Mouse (Mus musculus) stomach, embryonic 14.5 days (tissue): ENCODE measurements around the gene Fbxo17. TPM values are rescaled to one million over a fixed set of nuclear protein-coding genes. Genes with fewer than 3 reads are reported as not detected.
"Not testable (repeated sequence)": the region's sequence is repeated elsewhere in the genome, so short reads cannot be mapped to it uniquely, and the experiment has no call there.

ENCODE experiments used
- ATAC-seq: fragments of 200-750 bp; cut with Nextera tagmentation; 2 replicates; pipeline ENCODE4 v1.8.0; 2017; ENCODE audit warnings: low read depth, moderate TSS enrichment; ENCODE audit not compliant: insufficient number of reproducible peaks, insufficient read depth, low FRiP score
- H3K27ac ChIP-seq: fragments of 300-500 bp; sonication (generic); 2 replicates; pipeline ENCODE4 v1.5.1; 2014; ENCODE audit warnings: mild to moderate bottlenecking, low read length, moderate library complexity, mixed read lengths
- H3K27me3 ChIP-seq: fragments of 300-500 bp; sonication (generic); 2 replicates; pipeline ENCODE4 v1.6.1; 2014; ENCODE audit warnings: low read length, control low read depth, mixed read lengths; ENCODE audit not compliant: control insufficient read depth, insufficient read depth
- H3K36me3 ChIP-seq: fragments of 300-500 bp; sonication (generic); 2 replicates; pipeline ENCODE4 v1.6.1; 2014; ENCODE audit warnings: mild to moderate bottlenecking, control low read depth, low read length, moderate library complexity, mixed read lengths; ENCODE audit not compliant: control insufficient read depth, insufficient read depth
- H3K4me1 ChIP-seq: fragments of 300-500 bp; sonication (generic); 2 replicates; pipeline ENCODE4 v1.6.1; 2014; ENCODE audit warnings: low read length, control low read depth, mixed read lengths; ENCODE audit not compliant: control insufficient read depth, insufficient read depth
- H3K4me2 ChIP-seq: fragments of 300-500 bp; sonication (generic); replicated peaks from 2 replicates; pipeline ENCODE4 v1.6.1; 2014; ENCODE audit warnings: low read depth, low read length, control low read depth
- H3K4me3 ChIP-seq: fragments of 300-500 bp; sonication (generic); 2 replicates; pipeline ENCODE4 v1.5.1; 2014; ENCODE audit warnings: low read depth, low read length, control low read depth
- H3K9ac ChIP-seq: fragments of 300-500 bp; sonication (generic); replicated peaks from 2 replicates; pipeline ENCODE4 v1.6.1; 2014; ENCODE audit warnings: low read depth, mild to moderate bottlenecking, control low read depth, low read length, moderate library complexity, mixed read lengths
- H3K9me3 ChIP-seq: fragments of 300-500 bp; sonication (generic); 2 replicates; pipeline ENCODE4 v1.6.1; 2016; ENCODE audit warnings: low read depth, low read length, control low read depth; ENCODE audit not compliant: control insufficient read depth
- WGBS: fragments of 180-500 bp; shearing (Covaris S2); extraction: QIAGEN DNeasy Blood & Tissue Kit; methylation state at CpG from one replicate; pipeline ENCODE4 v1.1.7; 2014; 5-methylcytosine and 5-hydroxymethylcytosine counted together
- polyA plus RNA-seq: library from polyadenylated mRNA; unstranded; fragments of >200 nt; fragmentation: Nextera tagmentation; extraction: Ambion mirVana; gene quantifications from 2 replicates; pipeline ENCODE4 v1.2.1, GENCODE M21; 2014

Fbxo17 gene
- 9.5 and 12.1 TPM in 2 replicates for polyA plus RNA-seq

- peak; percentile 73 for ATAC-seq
- Histone ChIP-seq H3K9ac (peak within 1 kb of the TSS; percentile 45), H3K36me3 (no peaks in the 10 kb centered on the region), H3K9me3 (no peaks in the 10 kb centered on the region), H3K4me1 (peaks cover 13% of the 10 kb centered on the region; the same call in 1 of the 2 replicates), H3K27me3 (no peaks in the 10 kb centered on the region), H3K27ac (peak within 1 kb of the TSS; percentile 55; the same call in 1 of the 2 replicates), H3K4me3 (peak within 1 kb of the TSS; percentile 43), H3K4me2 (peak within 1 kb of the TSS; percentile 76)
- WGBS: 1% methylated on average over 36 of the region's 36 CpGs
Observed at GRCm38 (mm10) chr7:28716590-28717281, at the start of gene Fbxo17. Fbxo17 (plus strand) TSS chr7:28716804.

- no peak for ATAC-seq
- Histone ChIP-seq H3K9ac (no peak overlapping the region), H3K9me3 (no peaks in the 10 kb centered on the region), H3K36me3 (no peaks in the 10 kb centered on the region), H3K4me3 (no peak overlapping the region), H3K27me3 (no peaks in the 10 kb centered on the region), H3K27ac (no peak overlapping the region), H3K4me2 (no peak overlapping the region), H3K4me1 (0 out of 2 replicates have a peak, but pooled peaks cover 2% of the 10 kb centered on the region)
- 59% methylated on average over 4 of the region's 4 CpGs for WGBS
Observed at GRCm38 (mm10) chr7:28671172-28671571, 45.4 kb upstream of the Fbxo17 start.

- Histone ChIP-seq H3K27ac (no peak overlapping the region), H3K9ac (no peak overlapping the region), H3K4me2 (no peak overlapping the region), H3K4me3 (no peak overlapping the region), H3K4me1 (no peaks in the 10 kb centered on the region), H3K27me3 (no peaks in the 10 kb centered on the region), H3K9me3 (no peaks in the 10 kb centered on the region), H3K36me3 (no peaks in the 10 kb centered on the region)
- ATAC-seq: no peak
- 82% methylated on average over 5 of the region's 5 CpGs for WGBS
Observed at GRCm38 (mm10) chr7:28672276-28672675, 44.3 kb upstream of the Fbxo17 start.

GRCm38 (mm10) chr7:28672786-28673185, 43.8 kb upstream of the Fbxo17 start:
- 55% methylated on average over 5 of the region's 5 CpGs for WGBS
- not testable (repeated sequence) for H3K36me3 ChIP-seq, ATAC-seq, H3K27me3 ChIP-seq, H3K9me3 ChIP-seq, H3K4me2 ChIP-seq, H3K4me1 ChIP-seq, H3K9ac ChIP-seq, H3K27ac ChIP-seq, H3K4me3 ChIP-seq

- H3K4me3 ChIP-seq: no peak overlapping the region
- no peaks in the 10 kb centered on the region for H3K27me3 ChIP-seq
- H3K27ac ChIP-seq: no peak overlapping the region
- no peaks in the 10 kb centered on the region for H3K4me1 ChIP-seq
- H3K36me3 ChIP-seq: no peaks in the 10 kb centered on the region
- no peaks in the 10 kb centered on the region for H3K9me3 ChIP-seq
- no peak overlapping the region for H3K4me2 ChIP-seq
- no peak for ATAC-seq
- H3K9ac ChIP-seq: no peak overlapping the region
- WGBS: 72% methylated on average over 9 of the region's 9 CpGs
Observed at GRCm38 (mm10) chr7:28674994-28675393, 41.6 kb upstream of the Fbxo17 start.

- Histone ChIP-seq H3K36me3 (no peaks in the 10 kb centered on the region), H3K27ac (no peak overlapping the region), H3K4me3 (no peak overlapping the region), H3K4me1 (no peaks in the 10 kb centered on the region), H3K9me3 (no peaks in the 10 kb centered on the region), H3K9ac (no peak overlapping the region), H3K27me3 (no peaks in the 10 kb centered on the region), H3K4me2 (no peak overlapping the region)
- WGBS: 40% methylated on average over 11 of the region's 11 CpGs
- ATAC-seq: no peak
Observed at GRCm38 (mm10) chr7:28675746-28676145, 40.9 kb upstream of the Fbxo17 start.

GRCm38 (mm10) chr7:28676811-28677541, 39.6 kb upstream of the Fbxo17 start:
- ATAC-seq: no peak
- no peak overlapping the region for H3K9ac ChIP-seq
- H3K27me3 ChIP-seq: no peaks in the 10 kb centered on the region
- H3K36me3 ChIP-seq: no peaks in the 10 kb centered on the region
- 73% methylated on average over 13 of the region's 13 CpGs for WGBS
- no peak overlapping the region for H3K27ac ChIP-seq
- no peak overlapping the region for H3K4me3 ChIP-seq
- no peaks in the 10 kb centered on the region for H3K4me1 ChIP-seq
- H3K9me3 ChIP-seq: no peaks in the 10 kb centered on the region
- no peak overlapping the region for H3K4me2 ChIP-seq

GRCm38 (mm10) chr7:28677624-28678023, 39.0 kb upstream of the Fbxo17 start:
- ATAC-seq: no peak
- no peaks in the 10 kb centered on the region for H3K4me1 ChIP-seq
- 91% methylated on average over 8 of the region's 8 CpGs for WGBS
- no peaks in the 10 kb centered on the region for H3K36me3 ChIP-seq
- H3K27ac ChIP-seq: no peak overlapping the region
- H3K27me3 ChIP-seq: no peaks in the 10 kb centered on the region
- H3K4me3 ChIP-seq: no peak overlapping the region
- no peak overlapping the region for H3K4me2 ChIP-seq
- H3K9me3 ChIP-seq: no peaks in the 10 kb centered on the region
- no peak overlapping the region for H3K9ac ChIP-seq
